Mouse (Mus musculus) ES-E14 (cell line): ENCODE measurements around the gene Dnlz. TPM values are rescaled to one million over a fixed set of nuclear protein-coding genes. Genes with fewer than 3 reads are reported as not detected.
A peak's percentile ranks its signal among the peaks of the same experiment; 100 is the strongest.
"Not testable (repeated sequence)": the region's sequence is repeated elsewhere in the genome, so short reads cannot be mapped to it uniquely, and the experiment has no call there.

Source experiments
- DNase-seq: peaks from one replicate; pipeline ENCODE4 v3.0.0-alpha.2; 2013; ENCODE audit warnings: low read depth, low spot score
- H3K27ac ChIP-seq: 2 replicates; pipeline ENCODE4 v1.5.1; 2012; ENCODE audit warnings: low read depth, mild to moderate bottlenecking, low read length, moderate library complexity, mixed read lengths; ENCODE audit not compliant: poor library complexity, insufficient read depth, severe bottlenecking
- H3K36me3 ChIP-seq: 2 replicates; pipeline ENCODE4 v1.6.1; 2012; ENCODE audit warnings: mild to moderate bottlenecking, low read length, moderate library complexity, mixed read lengths; ENCODE audit not compliant: control insufficient read depth, poor library complexity, insufficient read depth, severe bottlenecking
- H3K4me1 ChIP-seq, 2 experiments: fragments of 150-350 bp in 1 of 2; sonication (generic) in 1 of 2; 2 replicates each; pipeline ENCODE4 v1.6.1; 2012; ENCODE audit warnings: low read length in 2 of 2, mild to moderate bottlenecking in 1 of 2, mixed read lengths in 1 of 2; ENCODE audit not compliant: control insufficient read depth in 2 of 2, insufficient read depth in 2 of 2, poor library complexity in 1 of 2
- H3K4me3 ChIP-seq, 2 experiments: fragments of 150-350 bp in 1 of 2; sonication (generic) in 1 of 2; 2 replicates each; pipeline ENCODE4 v1.5.1; 2012; ENCODE audit warnings: low read length in 2 of 2, low read depth in 1 of 2, mild to moderate bottlenecking in 1 of 2, mixed read lengths in 1 of 2; ENCODE audit not compliant: insufficient read depth in 1 of 2, poor library complexity in 1 of 2, severe bottlenecking in 1 of 2
- H3K9ac ChIP-seq: 2 replicates; pipeline ENCODE4 v1.6.1; 2012; ENCODE audit warnings: low read depth, mild to moderate bottlenecking, low read length, mixed read lengths; ENCODE audit not compliant: poor library complexity, insufficient read depth, severe bottlenecking
- H3K9me3 ChIP-seq: fragments of 150-350 bp; sonication (generic); 2 replicates; pipeline ENCODE4 v1.6.1; 2012; ENCODE audit warnings: low read depth, mild to moderate bottlenecking, low read length; ENCODE audit not compliant: control insufficient read depth, insufficient read depth
- CHD2 ChIP-seq: IDR thresholded peaks from 2 replicates; pipeline ENCODE4 v1.6.1; 2014; ENCODE audit warnings: mild to moderate bottlenecking, low read depth, low read length, inconsistent platforms
- HCFC1 ChIP-seq: IDR thresholded peaks from 2 replicates; pipeline ENCODE4 v1.6.1; 2012; ENCODE audit warnings: low read length, inconsistent platforms, borderline replicate concordance; ENCODE audit not compliant: insufficient read depth
- MAFK ChIP-seq: IDR thresholded peaks from 2 replicates; pipeline ENCODE4 v1.6.1; 2014; ENCODE audit warnings: mild to moderate bottlenecking, low read depth, low read length, inconsistent platforms; ENCODE audit not compliant: insufficient read depth
- ZC3H11A ChIP-seq: IDR thresholded peaks from 2 replicates; pipeline ENCODE4 v1.6.1; 2012; ENCODE audit warnings: low read depth, mild to moderate bottlenecking, inconsistent platforms, low read length, borderline replicate concordance
- ZNF384 ChIP-seq: IDR thresholded peaks from 2 replicates; pipeline ENCODE4 v1.6.1; 2012; ENCODE audit warnings: low read depth, low read length, inconsistent platforms
- in situ Hi-C, 2 experiments: fragments of 600-800 bp; cut with MboI; formaldehyde crosslinking; loops; one replicate each; pipeline ENCODE4 v1.15.1; 2025; ENCODE audit warnings: low sequenced_read_pairs in 2 of 2, inconsistent platforms in 1 of 2; ENCODE audit not compliant: unreplicated experiment in 2 of 2
- total RNA-seq: library from RNA; depleted of rRNA; stranded (reverse); fragments of 300-350 nt; gene quantifications from 2 replicates; pipeline ENCODE4 v1.2.3, GENCODE M21; 2012

Gene Dnlz
- total RNA-seq, 1 experiment: 8.0 TPM

- in situ Hi-C loops: no loop called here
- Histone ChIP-seq H3K36me3 (peaks cover 58% of the 10 kb centered on the region), H3K9me3 (no peaks in the 10 kb centered on the region), H3K27ac (no peak overlapping the region), H3K9ac (no peak overlapping the region), H3K4me1 (no peaks in the 10 kb centered on the region), H3K4me3 (no peak overlapping the region)
- TF ChIP-seq CHD2 (no peak), HCFC1 (no peak), MAFK (no peak), ZC3H11A (no peak), ZNF384 (no peak)
- DNase-seq: no peak
Measured at GRCm38 (mm10) chr2:26391617-26392016, 39.7 kb upstream of the Dnlz start.

- no peaks in the 10 kb centered on the region for H3K9me3 ChIP-seq
- DNase-seq: no peak
- TF ChIP-seq CHD2: no peak
- no peak for TF ChIP-seq HCFC1
- no peak for TF ChIP-seq ZNF384
- TF ChIP-seq MAFK: no peak
- no peak for TF ChIP-seq ZC3H11A
- no peak overlapping the region for H3K4me3 ChIP-seq
- no peak overlapping the region for H3K9ac ChIP-seq
- H3K36me3 ChIP-seq: peaks cover 60% of the 10 kb centered on the region
- in situ Hi-C loops: no loop called here
- no peaks in the 10 kb centered on the region for H3K4me1 ChIP-seq
- H3K27ac ChIP-seq: no peak overlapping the region
Measured at GRCm38 (mm10) chr2:26390954-26391353, 39.0 kb upstream of the Dnlz start.

GRCm38 (mm10) chr2:26389154-26389690 lies 37.3 kb upstream of the Dnlz start, which contains the start of the genes Entr1 and Pmpca:
Gene Entr1, minus strand, starts transcription at chr2:26389316.
Gene Pmpca, plus strand, starts transcription at chr2:26389339.
- H3K9ac ChIP-seq: peak within 1 kb of the TSS; percentile 94
- H3K4me1 ChIP-seq: no peaks in the 10 kb centered on the region
- peak within 1 kb of the TSS; percentile 93 to 99 for H3K4me3 ChIP-seq
- H3K27ac ChIP-seq: peak within 1 kb of the TSS; percentile 42; the same call in 1 of the 2 replicates
- in situ Hi-C loops: no loop called here
- peak; percentile 56 for DNase-seq
- TF ChIP-seq ZNF384 (no peak), HCFC1 (peak; percentile 56)
- H3K9me3 ChIP-seq: no peaks in the 10 kb centered on the region
- peaks cover 59% of the 10 kb centered on the region for H3K36me3 ChIP-seq

- in situ Hi-C loops: no loop called here
- peaks cover 60% of the 10 kb centered on the region for H3K36me3 ChIP-seq
- no peaks in the 10 kb centered on the region for H3K4me1 ChIP-seq
- peak overlapping the region; percentile 94 for H3K9ac ChIP-seq
- no peak for TF ChIP-seq HCFC1
- no peak for TF ChIP-seq CHD2
- TF ChIP-seq MAFK: no peak
- no peak for TF ChIP-seq ZNF384
- no peak for TF ChIP-seq ZC3H11A
- no peak for DNase-seq
- no peaks in the 10 kb centered on the region for H3K9me3 ChIP-seq
- no peak overlapping the region for H3K27ac ChIP-seq
- peak overlapping the region; percentile 93 to 99 for H3K4me3 ChIP-seq
Measured at GRCm38 (mm10) chr2:26388682-26389153, 36.8 kb upstream of the Dnlz start.

GRCm38 (mm10) chr2:26387713-26388112 lies 35.8 kb upstream of the Dnlz start:
- DNase-seq: no peak
- no peaks in the 10 kb centered on the region for H3K4me1 ChIP-seq
- no peak overlapping the region for H3K27ac ChIP-seq
- in situ Hi-C loops: no loop called here
- H3K36me3 ChIP-seq: peaks cover 60% of the 10 kb centered on the region
- H3K9me3 ChIP-seq: no peaks in the 10 kb centered on the region
- H3K9ac ChIP-seq: no peak overlapping the region
- TF ChIP-seq MAFK (no peak), CHD2 (no peak), HCFC1 (no peak)
- no peak overlapping the region for H3K4me3 ChIP-seq

- Histone ChIP-seq H3K4me3 (peak overlapping the region; percentile 93 to 94), H3K36me3 (peaks cover 52% of the 10 kb centered on the region), H3K9ac (peak overlapping the region; percentile 54; the same call in 1 of the 2 replicates)
- H3K9me3 ChIP-seq, in situ Hi-C loops, H3K4me1 ChIP-seq, DNase-seq, H3K27ac ChIP-seq: not testable (repeated sequence)
Measured at GRCm38 (mm10) chr2:26380871-26381270, 29.0 kb upstream of the Dnlz start.
